Mouse (Mus musculus) CD4-positive helper T cell, adult 2 months (primary cell): ENCODE results near the gene Tet2.

Source experiments
- DNase-seq: peaks from one replicate; pipeline ENCODE4 v3.0.0-alpha.2; 2012; ENCODE audit warnings: low read depth, missing footprints, low spot score

Gene Tet2

DNA sequence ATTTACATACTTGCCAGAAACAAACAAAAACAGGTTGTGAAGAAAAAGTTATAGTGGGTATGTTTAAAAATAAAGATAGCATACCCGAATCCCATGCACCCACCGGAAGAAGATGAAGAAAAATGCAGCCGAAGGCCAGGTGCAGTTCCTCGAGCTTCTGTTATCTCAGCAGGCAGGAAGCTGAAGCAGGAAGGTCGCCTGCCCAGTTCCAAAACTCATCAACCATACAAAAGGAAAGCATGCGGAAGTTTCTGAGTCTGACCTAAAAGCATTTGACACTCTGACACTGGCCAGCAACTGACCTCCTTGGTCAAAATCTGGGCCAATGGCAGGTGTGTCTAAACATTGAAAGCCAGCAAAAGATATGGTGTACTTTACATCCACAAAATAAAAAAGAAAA lies 26.8 kb downstream of the Tet2 start:
- DNase-seq = no peak

GRCm38 (mm10) chr3:133517406-133517805 lies 27.5 kb downstream of the Tet2 start:
- DNase-seq = no peak

GRCm38 (mm10) chr3:133516137-133516536 lies 28.8 kb downstream of the Tet2 start:
- DNase-seq = no peak

DNA sequence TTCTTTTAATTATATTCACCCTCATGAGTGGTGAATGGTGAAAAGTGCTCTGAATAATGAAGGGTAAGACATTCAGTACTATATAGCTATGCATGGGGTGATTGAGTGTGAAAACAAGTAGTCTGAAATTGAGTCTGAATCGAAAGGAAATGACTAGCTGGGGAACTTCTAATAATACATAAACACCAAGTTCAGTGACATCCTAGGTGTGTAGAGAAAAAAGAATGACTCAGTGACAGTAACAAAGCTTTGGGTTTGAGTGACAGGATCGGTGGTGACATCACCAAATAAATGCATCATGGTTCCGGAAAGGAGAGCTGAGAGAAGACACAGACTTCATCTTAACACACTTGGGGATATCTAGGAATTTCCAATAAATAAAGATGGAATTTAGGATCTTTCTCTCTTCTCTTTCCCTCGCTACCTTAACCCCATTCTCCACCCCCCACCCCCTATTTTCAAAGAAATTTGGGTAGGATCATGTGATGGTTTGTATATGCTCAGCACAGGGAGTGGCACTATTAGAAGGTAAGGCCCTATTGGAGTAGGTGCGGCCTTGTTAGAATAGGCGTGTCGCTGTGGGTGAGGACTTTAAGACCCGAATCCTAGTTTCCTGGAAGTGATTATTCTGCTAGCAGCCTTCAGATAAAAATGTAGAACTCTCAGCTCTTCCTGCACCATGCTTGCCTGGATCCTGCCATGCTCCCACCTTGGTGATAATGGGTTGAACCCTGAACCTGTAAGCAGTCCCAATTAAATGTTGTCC lies 29.6 kb downstream of the Tet2 start:
- DNase-seq = no peak

DNA sequence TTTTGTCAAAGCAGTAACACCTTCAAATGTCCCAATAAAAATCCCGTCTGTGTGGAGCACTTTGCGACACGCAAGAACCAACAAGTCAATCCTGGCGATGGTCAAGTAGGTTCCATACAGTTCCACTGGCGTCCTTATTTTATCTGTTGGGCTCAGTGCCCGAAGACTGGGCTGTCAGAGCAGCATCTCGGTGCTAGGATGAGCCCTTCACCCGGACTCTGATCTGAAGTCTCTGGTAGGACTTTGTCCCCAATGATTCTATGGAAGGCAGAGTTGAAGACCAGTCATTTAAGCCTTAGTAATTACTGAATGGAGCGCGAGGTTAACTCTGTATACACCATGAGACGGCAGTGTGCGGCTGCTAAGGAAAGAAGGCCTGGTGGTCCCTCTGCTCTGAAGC lies 30.6 kb downstream of the Tet2 start:
- DNase-seq = no peak

- no peak for DNase-seq
Measured at GRCm38 (mm10) chr3:133513475-133513874, 31.5 kb downstream of the Tet2 start.

DNA sequence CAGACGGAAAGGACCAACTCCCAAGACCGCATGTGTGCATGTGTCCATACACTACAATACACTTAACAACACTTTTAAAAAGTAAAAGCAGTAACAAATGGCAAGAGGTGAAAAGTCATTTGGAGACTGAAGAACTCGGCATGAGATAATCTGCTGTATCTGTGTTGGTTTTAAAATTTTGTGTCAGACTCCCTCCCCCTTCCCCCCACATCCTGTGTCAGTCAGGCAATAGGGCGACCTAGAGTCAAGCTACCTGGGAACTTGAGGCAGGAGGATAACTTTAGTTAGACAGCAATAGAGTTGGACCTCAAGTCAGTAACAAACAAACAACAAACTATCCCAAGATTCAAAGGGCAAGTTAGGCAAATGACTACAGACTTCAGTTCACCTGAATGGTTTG lies 34.6 kb downstream of the Tet2 start:
- peak; percentile 31 for DNase-seq

DNA sequence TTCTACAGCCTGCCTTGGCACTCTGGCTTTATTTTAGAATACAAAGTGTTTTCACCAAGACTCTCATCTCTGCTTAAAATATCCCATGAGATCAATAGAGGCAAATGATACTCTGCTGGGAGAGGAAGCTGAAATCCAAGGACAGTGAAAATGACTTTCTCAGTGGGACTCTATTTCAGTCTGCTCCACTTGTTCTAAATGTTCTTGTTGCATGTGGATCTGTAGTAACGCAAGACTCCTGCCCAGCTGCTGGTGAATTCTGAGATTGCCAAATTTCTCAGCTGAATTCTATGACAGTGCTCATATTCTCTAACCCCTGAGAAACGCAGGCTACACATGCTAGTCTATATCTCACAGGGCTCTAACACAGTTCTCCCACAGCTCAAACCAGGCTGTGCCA lies 35.1 kb downstream of the Tet2 start:
- DNase-seq = no peak

DNA sequence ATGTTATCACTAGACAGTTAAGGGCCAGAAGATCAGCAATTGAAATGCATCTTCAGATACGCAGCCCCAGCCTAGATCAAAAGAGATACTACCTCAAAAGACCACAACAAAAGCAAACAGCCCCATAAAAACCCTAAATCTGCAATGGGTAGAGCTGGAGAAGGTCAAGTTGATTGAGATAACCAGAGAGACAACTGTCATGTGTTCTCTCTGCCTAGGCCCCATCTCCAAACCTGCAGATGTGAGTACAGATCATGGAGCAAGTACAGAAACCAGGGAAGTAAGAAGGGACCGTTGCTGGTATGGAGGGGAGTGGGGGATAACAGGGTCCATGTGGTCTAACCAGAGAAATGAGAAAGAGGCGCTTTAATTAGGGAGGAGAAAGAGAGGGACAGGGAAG lies 36.1 kb downstream of the Tet2 start:
- DNase-seq = peak; percentile 35

DNA sequence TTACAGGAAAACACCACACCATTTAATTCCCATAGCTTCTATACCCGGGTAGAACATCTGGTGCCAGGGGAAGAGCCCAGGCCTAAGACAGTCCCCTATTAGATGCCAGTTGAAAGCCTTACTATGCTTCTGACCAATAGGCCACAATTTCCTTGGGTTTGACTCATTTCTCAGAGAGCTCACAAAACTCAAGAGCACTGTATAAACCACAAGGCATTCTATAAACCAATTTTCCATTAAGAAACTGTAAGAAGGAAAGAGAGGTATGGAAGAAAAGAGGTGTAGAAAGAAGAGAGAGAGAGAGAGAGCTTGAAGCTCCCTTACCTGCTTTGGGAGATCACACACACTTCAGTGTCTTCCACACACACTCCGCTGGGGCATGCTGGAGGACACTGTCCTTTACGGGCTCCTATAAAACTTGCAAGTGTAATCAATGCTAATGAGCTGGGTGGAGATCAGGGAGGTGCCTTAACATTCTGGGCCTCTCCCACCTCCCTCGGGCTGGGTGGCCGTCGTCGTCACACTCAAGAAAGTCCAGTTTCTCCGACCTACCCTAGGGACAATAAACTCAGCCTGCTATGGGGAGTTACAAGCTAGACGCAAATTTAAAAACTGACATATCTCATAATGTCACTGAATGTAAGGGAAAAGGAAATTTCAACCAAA lies 38.5 kb downstream of the Tet2 start:
- DNase-seq = no peak

DNA sequence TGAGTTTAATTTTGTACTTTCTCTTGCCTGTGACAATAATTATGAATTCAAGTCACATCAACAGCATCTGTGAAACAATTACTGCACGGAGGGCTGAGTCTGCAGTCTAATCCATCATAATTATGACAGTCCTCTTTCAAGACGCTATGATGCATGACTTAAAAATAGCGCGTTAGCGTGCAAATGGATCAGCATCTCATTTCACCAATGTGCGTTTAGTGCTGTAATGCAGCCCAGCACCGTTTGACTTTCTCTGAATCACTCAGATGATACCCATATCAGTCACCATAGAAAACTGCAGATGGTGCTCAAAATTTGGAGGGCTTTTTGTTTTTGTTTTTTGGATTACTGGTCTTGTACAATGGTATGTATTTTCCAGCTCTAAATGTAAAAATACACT lies 48.0 kb downstream of the Tet2 start:
- DNase-seq = no peak

DNA sequence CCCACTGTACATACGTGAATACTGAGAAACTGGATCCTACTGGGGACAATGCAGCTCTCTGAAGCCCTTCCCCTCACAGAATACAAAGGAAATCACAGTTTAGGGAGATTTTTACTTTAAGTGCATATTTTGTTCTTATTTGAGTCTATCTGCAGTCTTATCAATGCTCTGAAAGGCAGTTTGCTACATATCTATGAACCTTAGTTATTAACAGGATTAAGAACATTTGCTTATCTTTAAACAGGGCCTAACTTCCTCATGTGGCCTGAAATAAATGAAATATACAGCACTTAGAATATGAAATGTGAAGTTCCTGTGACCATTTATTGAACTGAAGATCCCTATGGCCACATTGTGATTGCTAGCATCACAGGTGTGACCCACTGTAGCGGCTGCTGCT lies 53.6 kb downstream of the Tet2 start:
- no peak for DNase-seq

DNA sequence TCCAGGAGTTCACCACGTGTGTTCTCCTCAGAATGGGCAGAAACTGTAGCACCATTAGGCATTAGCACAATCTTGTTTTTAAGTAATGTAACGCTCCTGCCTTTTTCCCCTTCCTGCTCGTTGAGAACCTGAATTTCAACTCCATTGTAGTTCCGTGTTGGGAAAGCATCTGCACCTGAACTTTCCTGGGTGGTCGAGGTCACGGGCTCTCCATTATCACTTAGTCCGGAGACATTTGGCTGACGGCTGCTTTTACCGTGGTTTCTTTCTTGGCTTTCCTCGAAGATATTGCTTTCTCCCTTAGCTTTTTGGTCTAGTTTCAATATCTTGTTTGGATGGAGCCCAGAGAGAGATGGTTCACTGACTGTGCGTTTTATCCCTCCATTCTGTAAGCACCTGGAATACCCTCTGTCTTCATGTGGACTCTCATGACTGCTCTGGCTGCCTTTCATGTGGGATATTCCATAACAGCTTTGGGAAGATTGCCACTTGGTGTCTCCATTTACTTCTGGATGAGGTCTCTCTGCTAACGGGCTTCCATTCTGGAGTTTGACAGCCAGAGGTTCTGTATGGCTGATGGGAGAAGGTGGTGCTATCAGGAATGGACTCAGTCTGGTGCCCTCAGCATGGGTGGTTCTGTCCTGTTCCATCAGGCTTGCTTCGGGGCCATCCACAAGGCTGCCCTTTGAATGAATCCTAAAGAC lies 56.8 kb downstream of the Tet2 start:
- no peak for DNase-seq

DNA sequence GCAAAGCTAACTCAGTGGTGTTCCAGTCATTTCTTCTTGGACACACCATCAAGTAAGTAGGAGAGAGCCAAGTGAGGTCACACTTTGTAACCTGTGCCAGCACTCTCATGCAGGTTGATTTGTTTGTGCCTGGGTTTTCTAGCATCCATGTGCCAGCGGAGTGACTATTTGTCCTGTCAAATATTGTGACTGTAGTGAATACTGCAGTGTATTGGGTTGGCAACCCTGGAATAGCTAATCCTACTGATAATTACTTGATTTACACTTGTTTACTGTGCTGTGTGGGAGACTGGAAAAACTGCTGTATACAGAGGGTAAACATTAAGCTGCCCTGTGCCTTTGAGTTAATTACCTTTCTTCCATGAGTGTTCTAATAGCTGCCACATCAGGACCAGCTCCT lies 62.1 kb downstream of the Tet2 start:
- DNase-seq = no peak

DNA sequence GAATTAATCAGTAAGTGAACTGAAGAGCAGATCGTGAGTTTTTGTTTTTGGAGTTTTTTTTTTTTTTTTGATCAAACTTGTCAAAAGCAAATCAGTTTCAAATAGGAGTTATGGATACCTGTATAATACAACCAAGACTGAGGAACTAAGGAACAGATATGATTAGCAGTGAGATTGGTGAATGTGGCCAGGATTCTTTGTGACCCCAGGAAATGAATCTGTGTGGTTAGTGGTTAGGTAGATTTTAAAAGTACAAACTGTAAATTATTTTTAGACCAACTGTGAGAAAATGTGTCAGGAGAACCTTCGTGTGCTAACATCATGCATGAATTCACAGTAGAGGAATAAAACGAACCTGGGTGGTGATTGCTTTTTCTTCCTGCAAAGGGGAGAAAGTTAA lies 66.0 kb downstream of the Tet2 start:
- no peak for DNase-seq

DNA sequence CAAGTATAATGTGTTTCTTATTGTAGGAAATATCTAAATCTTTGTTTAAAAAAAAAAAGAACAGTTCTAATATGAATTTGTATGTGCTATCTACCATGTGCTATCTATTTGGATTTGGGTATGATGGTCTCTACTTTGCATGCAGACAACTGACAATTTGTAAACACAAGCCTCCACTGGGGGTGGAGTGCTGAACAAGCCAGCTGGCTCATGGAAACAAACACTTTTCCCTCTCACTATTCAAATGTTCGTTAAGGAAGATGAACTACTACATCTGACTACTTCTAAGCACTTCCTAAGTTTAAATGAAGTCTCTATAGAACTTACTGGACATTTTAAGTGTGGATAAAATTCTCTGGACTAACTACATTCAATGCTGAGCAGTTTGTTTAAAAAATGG lies 71.2 kb downstream of the Tet2 start:
- DNase-seq = no peak

DNA sequence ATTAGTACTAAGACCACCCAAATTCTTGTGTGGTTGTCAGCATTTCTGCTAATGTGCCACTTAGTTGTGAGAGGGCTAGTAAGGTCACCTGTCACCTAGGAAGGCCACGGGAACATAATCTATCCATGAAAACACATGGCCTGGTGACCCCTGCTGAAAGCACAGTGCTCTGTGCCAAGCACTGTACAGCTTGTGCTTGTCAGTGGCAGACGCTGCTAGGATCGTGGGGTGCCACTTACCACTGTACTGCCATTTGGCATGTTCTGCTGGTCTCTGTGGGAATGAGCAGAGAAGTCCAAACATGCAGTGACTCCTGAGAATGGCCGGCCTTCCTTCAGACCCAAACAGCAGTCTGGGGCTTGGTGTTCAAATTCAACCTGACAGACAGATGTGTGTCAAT lies 73.8 kb downstream of the Tet2 start:
- no peak for DNase-seq

DNA sequence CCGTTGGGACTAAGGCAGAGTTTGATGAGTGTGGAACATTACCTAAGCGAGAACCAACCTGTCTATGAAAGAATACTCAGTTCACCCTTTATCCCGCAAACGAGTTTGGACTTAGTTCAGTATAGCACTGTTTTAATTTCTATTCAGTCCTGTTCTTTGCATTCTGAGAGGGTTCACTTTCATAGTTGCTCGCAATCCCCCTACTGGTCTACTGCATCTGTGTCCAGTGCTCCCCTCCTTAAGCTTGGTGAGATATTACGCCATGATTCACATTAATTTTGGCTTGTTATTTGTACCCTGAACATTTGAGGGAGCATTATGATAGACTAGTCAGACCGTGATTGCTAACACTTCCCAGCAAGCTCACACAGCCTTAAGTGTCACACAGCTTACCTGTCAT lies 76.1 kb downstream of the Tet2 start:
- DNase-seq = no peak

- DNase-seq = no peak
Measured at GRCm38 (mm10) chr3:133463233-133463632, 81.7 kb downstream of the Tet2 start.

- no peak for DNase-seq
Measured at GRCm38 (mm10) chr3:133462485-133462884, 82.5 kb downstream of the Tet2 start.

DNA sequence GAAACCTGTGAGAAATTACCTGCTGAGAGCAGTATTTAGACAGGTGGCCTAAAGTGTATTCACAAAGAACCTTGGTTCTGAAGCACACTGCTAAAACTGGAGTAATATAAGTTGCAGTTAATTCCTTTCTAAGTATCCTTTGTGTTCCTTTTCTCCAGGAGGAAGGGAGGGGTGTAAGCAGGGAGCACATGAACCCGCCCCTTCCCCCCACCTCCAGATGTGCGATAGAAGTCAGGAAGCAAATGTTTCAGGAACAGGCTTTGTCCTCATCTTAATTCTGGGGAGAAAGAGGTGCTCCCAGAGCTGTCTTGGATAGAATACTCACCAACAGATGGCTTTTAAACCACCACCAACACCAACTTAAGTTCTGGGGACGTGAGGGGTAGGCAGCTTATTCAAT lies 82.9 kb downstream of the Tet2 start:
- DNase-seq = no peak

- DNase-seq = no peak
Measured at GRCm38 (mm10) chr3:133459174-133459573, 85.8 kb downstream of the Tet2 start.

DNA sequence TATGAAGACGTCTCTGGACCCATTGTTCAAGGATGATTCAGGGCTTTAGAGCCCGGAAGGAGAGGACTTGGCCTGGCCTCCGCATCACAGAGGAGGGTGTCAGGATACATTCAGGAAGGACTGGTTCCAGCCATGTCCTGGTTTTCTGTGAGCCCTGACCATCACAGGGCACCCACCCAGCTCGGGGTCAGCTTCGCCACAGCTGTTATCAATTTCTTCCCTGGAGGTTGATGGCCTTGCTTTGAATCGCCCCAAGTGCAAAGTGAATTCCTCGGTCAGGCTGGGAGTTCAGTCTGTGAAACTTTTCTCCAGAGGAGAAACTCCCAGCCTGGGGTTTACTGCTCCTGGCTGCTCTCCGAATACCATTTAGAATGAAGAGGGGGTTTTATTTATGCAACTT lies 91.0 kb downstream of the Tet2 start:
- no peak for DNase-seq
